Mouse (Mus musculus): ENCODE measurements around the gene Olfr789.

Olfr789 gene

DNA sequence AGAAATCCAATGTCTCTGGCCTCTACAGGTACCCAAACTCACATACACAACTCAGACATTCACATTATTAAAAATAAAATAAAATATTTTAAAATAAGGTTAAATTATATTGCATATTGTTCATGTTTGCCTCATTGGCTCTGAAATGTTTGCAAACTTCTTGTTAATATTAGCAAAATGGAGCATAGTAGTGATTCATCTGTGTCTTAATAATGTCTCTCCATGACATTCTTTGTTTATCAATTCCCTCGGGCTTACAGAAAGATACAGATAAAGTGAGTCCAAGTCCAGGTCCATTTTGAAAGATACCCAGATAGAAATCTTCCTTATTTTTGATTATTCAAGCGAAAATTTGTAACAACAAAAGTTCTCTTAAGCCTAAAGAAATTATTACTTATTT, at the start of gene Olfr789:
Gene Olfr789 (plus strand): TSS at position 301 of the 400 bp plus-strand sequence.
- no peak for DNase-seq (ENCODE audit: low read depth, low spot score)

GRCm38 (mm10) chr10:129461562-129461961, 23.0 kb upstream of the Olfr789 start, which contains the start of gene Olfr787:
Olfr787 (plus strand) TSS chr10:129461862.
- DNase-seq (ENCODE audit: low read depth, low spot score): no peak

GRCm38 (mm10) chr10:129470698-129471097, 13.9 kb upstream of the Olfr789 start, which contains the start of gene Olfr788:
Olfr788 (plus strand) TSS chr10:129470998.
- DNase-seq (ENCODE audit: low read depth, low spot score): no peak

DNA sequence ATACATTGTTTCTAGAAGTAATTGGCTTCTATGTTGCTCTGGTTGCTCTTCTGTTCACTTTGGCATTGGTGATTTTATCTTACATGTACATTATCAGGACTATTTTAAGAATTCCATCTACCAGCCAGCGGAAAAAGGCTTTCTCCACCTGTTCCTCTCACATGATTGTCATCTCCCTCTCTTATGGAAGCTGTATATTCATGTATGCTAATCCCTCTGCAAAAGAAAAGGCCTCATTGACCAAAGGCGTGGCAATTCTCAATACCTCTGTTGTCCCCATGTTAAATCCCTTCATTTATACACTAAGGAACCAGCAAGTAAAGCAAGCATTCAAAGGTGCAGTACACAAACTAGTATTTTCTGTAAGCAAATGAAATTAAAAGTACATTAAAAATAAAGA, 11.3 kb upstream of the Olfr789 start:
- no peak for DNase-seq (ENCODE audit: low read depth, low spot score)

- no peak for DNase-seq (ENCODE audit: low read depth, low spot score)
Observed at GRCm38 (mm10) chr10:129473723-129474122, 10.8 kb upstream of the Olfr789 start.

- no peak for DNase-seq (ENCODE audit: low read depth, low spot score)
Observed at GRCm38 (mm10) chr10:129490101-129490500, 5.5 kb downstream of the Olfr789 start.

DNA sequence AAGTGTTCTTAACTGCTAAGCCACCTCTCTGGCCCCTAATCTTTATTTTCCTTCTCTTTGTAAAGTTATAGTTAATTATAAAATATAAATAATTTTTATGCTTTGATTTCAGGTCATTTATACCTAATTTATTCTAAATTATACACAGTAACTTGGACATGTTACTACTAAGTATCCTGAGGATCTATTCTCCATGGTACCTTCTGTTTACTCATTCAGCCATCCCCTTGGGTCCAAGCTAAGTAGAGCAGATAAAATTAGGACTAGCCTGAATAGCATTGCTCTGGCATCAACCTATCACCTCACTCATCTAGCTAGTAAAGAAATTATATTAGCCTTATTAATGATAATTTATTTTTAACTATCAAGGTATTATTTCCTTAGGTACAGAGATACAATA, 13.6 kb downstream of the Olfr789 start, which contains the start of gene Olfr790:
Gene Olfr790 (plus strand): TSS at position 301 of the 400 bp plus-strand sequence.
- no peak for DNase-seq (ENCODE audit: low read depth, low spot score)

DNA sequence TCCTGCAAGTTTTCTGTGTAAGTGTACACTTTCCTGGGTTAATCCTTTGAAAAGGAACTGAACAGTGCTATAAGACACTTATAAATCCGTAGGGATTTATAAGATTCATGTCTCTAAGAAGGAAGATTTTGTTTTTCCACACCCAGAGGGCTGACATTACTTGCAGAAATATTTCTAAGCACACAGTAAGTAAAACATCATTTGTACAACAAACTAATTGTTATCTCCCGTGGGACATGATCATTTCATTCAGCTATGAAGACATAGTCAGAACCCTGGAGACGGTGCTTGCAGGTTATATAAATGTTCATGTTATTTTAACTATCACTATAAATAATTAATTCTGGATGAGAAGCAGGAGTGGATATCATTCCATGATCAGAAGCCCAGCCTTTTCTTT, 36.9 kb downstream of the Olfr789 start, which contains the start of gene Olfr791:
Gene Olfr791 (plus strand): TSS at position 301 of the 400 bp plus-strand sequence.
- no peak for DNase-seq (ENCODE audit: low read depth, low spot score)

DNA sequence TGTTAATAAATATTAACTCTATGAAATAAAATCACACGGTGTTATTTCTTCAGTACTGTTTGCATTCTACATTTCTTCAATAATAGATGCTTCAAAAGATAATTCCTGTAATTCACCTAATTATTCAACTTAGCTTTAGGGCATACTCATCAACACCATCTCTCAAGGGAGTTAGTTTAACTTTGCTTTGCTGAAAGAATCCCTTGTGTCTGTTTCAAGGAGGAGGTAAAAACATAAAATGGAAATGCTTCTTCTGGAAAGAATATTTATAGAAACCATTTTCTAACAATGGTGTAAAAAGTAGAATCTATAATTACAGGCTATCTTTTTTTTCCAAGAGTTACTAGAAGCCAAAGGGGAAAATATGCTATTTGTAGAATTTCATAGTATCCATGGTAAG, 54.3 kb downstream of the Olfr789 start, which contains the start of gene Olfr792:
Gene Olfr792 (plus strand): TSS at position 301 of the 400 bp plus-strand sequence.
- no peak for DNase-seq (ENCODE audit: low read depth, low spot score)
